Comparison of ENCODE assay signal across 22 mouse cellular contexts in genomic region chr15:99213183-99213582, GRCm38 (mm10). TPM values are rescaled to one million over a fixed set of nuclear protein-coding genes. Genes with fewer than 3 reads are reported as not detected.
DNase-seq lines count a peak whose midpoint lies in the region; ATAC-seq and TF ChIP-seq lines count a peak whose summit lies in the region.
"Had no signal": no experiment of that assay in that cellular context is flagged by ENCODE, and none has a peak within 500 bp of the region (broad histone marks: within the 10 kb centered on the region; RNA-seq: fewer than 3 reads in every experiment).

No protein-coding gene starts in this region.

- in situ Hi-C loops in ES-E14 (cut with MboI; ENCODE audit: low sequenced_read_pairs in 2 of 2, unreplicated experiment in 2 of 2): no loop called here

- no peak overlapping the region for H3ac ChIP-seq in myocyte (ENCODE audit: control insufficient read depth, insufficient read length)

- DNase-seq in ES-E14 (ENCODE audit: low read depth, low spot score) (no peak), G1E (ENCODE audit: low spot score) (no peak), liver (no peak)
- DNase-seq in gastrocnemius, postnatal 4 days (ENCODE audit: low spot score in 2 of 2): no peak
- no peak for DNase-seq in spleen, postnatal 14 days (ENCODE audit: low spot score in 2 of 2)
- DNase-seq: adrenal gland, adult 2 months; adrenal gland, adult 8-10 months; adrenal gland, postnatal 10 days; adrenal gland, postnatal 14 days; adrenal gland, postnatal 25 days; adrenal gland, postnatal 36 days; B cell, adult 2 months; cerebellum, adult 11 months; cerebellum, adult 11-12 months; cerebellum, adult 18-20 months; cerebellum, adult 2 months; cerebellum, adult 8-10 months had no signal

- ATAC-seq in G1E (ENCODE audit: extremely low read depth, insufficient number of reproducible peaks, low FRiP score, poor library complexity, severe bottlenecking): no peak
- ATAC-seq: activated CD4-positive, CD25-positive, alpha-beta regulatory T cell, adult 4 months; CD4-positive, CD25-positive, alpha-beta regulatory T cell, adult 4 months; Patski had no signal

- H3K9me3 ChIP-seq in ES-E14 (ENCODE audit: control insufficient read depth, insufficient read depth, low read depth, low read length) (no peaks in the 10 kb centered on the region), G1E (replicated peaks) (no peaks in the 10 kb centered on the region)

- H3K36me3 ChIP-seq in ES-E14 (ENCODE audit: control insufficient read depth, insufficient read depth, low read length, poor library complexity, severe bottlenecking) (peaks cover 32% of the 10 kb centered on the region; the same call in 1 of the 2 replicates), G1E (replicated peaks) (no peaks in the 10 kb centered on the region), myocyte (ENCODE audit: control insufficient read depth, insufficient read depth) (peaks cover 47% of the 10 kb centered on the region)

- no peak for TF ChIP-seq POLR2A in myocyte (IDR thresholded peaks at IDR 0.05; ENCODE audit: insufficient read length, low read depth)

- peak overlapping the region; percentile 62 for H3K27ac ChIP-seq in ES-E14 (ENCODE audit: insufficient read depth, low read depth, low read length, poor library complexity, severe bottlenecking)

- no peaks in the 10 kb centered on the region for H3K79me2 ChIP-seq in myocyte (ENCODE audit: control insufficient read depth, insufficient read depth)

- no peak for TF ChIP-seq CTCF in G1E (IDR thresholded peaks at IDR 0.05; ENCODE audit: low read depth, low read length)

- H3K4me3 ChIP-seq in ES-E14 (ENCODE audit: insufficient read depth in 1 of 2, low read depth in 1 of 2, low read length in 2 of 2, poor library complexity in 1 of 2, severe bottlenecking in 1 of 2) (no peak overlapping the region), G1E (ENCODE audit: low read depth, low read length) (0 out of 2 replicates have a peak overlapping the region, but pooled peaks have one; percentile 7), myocyte (no peak overlapping the region)

- H3K27me3 ChIP-seq in G1E (ENCODE audit: insufficient read depth, low read length) (peaks cover 10% of the 10 kb centered on the region; the same call in 1 of the 2 replicates), myocyte (ENCODE audit: control insufficient read depth, insufficient read depth, insufficient read length) (no peaks in the 10 kb centered on the region)
- H3K27me3 ChIP-seq: CH12.LX, Patski had no signal

- no peak overlapping the region; the same call in 1 of the 2 replicates for H3K9ac ChIP-seq in ES-E14 (ENCODE audit: insufficient read depth, low read depth, low read length, poor library complexity, severe bottlenecking)

- H3K4me1 ChIP-seq in ES-E14 (ENCODE audit: control insufficient read depth in 2 of 2, insufficient read depth in 2 of 2, low read length in 2 of 2, poor library complexity in 1 of 2): peaks cover 3 to 15% of the 10 kb centered on the region in 2 experiments; a peak in 3 of 4 replicates
- no peaks in the 10 kb centered on the region; the same call in 1 of the 2 replicates for H3K4me1 ChIP-seq in G1E (ENCODE audit: insufficient read depth, low read depth, low read length)

- H3K4me2 ChIP-seq in myocyte (ENCODE audit: low read depth): no peak overlapping the region

TF ChIP-seq in ES-E14, 5 proteins besides CTCF, POLR2A, EP300 and RAD21:
- TF ChIP-seq ZNF384 (IDR thresholded peaks at IDR 0.05; ENCODE audit: low read depth, low read length) (no peak), CHD2 (IDR thresholded peaks at IDR 0.05; ENCODE audit: low read depth, low read length) (no peak), MAFK (IDR thresholded peaks at IDR 0.05; ENCODE audit: insufficient read depth, low read depth, low read length) (no peak), ZC3H11A (IDR thresholded peaks at IDR 0.05; ENCODE audit: borderline replicate concordance, low read depth, low read length) (no peak), HCFC1 (IDR thresholded peaks at IDR 0.05; ENCODE audit: borderline replicate concordance, insufficient read depth, low read length) (no peak)

TF ChIP-seq in myocyte, 11 proteins besides CTCF, POLR2A, EP300 and RAD21:
- TF ChIP-seq MYOG (IDR thresholded peaks at IDR 0.05; ENCODE audit: control insufficient read depth in 1 of 3, insufficient read depth in 1 of 3, insufficient read length in 2 of 3, low read depth in 2 of 3) (peak in 1 of 3 experiments; percentile 70), MYOD1 (IDR thresholded peaks at IDR 0.05; ENCODE audit: control insufficient read depth in 1 of 3, insufficient read length in 2 of 3, low read depth in 2 of 3) (peak in 2 of 3 experiments; percentile 55 to 76), TCF3 (IDR thresholded peaks at IDR 0.05; ENCODE audit: insufficient read length, low read depth) (no peak), TCF12 (IDR thresholded peaks at IDR 0.05; ENCODE audit: insufficient read depth, poor library complexity, severe bottlenecking) (peak; percentile 14)

RNA-seq across cellular contexts. Expression of gene Kcnh3, which starts 11.5 kb away (rescaled TPM):
- total RNA-seq in ES-E14 (2012; rRNA removed): 2.9 and 6.6 TPM in 2 replicates
- not detected in 2 replicates for total RNA-seq in G1E (2014; fragmentation: Nextera tagmentation)
- 0.05 TPM in 1 of 2 replicates, not detected in the other for total RNA-seq in G1E (2017)
- not detected in 2 replicates for polyA plus RNA-seq in G1E (2012)
- 0.17 TPM for polyA plus RNA-seq in myocyte (2012; fragmentation: generic; extraction: Trizol)
- total RNA-seq in gastrocnemius, postnatal 4 days (2021): under 1 TPM; 0.10 to 0.13 TPM
- total RNA-seq: CH12.LX had no signal
- polyA plus RNA-seq: activated CD4-positive, CD25-positive, alpha-beta regulatory T cell, adult 4 months had no signal

RNA-seq across cellular contexts. Expression of gene Mcrs1, which starts 38.6 kb away (rescaled TPM):
- total RNA-seq in ES-E14 (2012; rRNA removed) (113 and 127 TPM in 2 replicates), G1E (2014; fragmentation: Nextera tagmentation) (29.8 and 39.4 TPM in 2 replicates), G1E (2017) (45.7 and 60.1 TPM in 2 replicates)
- polyA plus RNA-seq in G1E (2012) (75.9 and 83.4 TPM in 2 replicates), myocyte (2012; fragmentation: generic; extraction: Trizol) (99.1 TPM)
- total RNA-seq in gastrocnemius, postnatal 4 days (2021): 10 to 100 TPM; 55.6 to 59.3 TPM
